Mouse (Mus musculus) cerebellum, adult 11-12 months (tissue): ENCODE measurements at regions not wholly inside any gene's neighbourhood (a gene's known extent, or its start where the extent isn't known, plus 50 kb on each side); places are given as distances from the start of the nearest gene placed in this dataset.

Experiments used
- DNase-seq: peaks from one replicate; pipeline ENCODE4 v3.0.0; 2022

GRCm38 (mm10) chr2:72769030-72769630 lies 211.1 kb downstream of the Sp3 start:
- no peak for DNase-seq

- DNase-seq, result no peak
These were observed 206.8 kb downstream of the Sp3 start for GRCm38 (mm10) chr2:72773401-72773800.

GRCm38 (mm10) chr2:72777330-72777729 lies 202.9 kb downstream of the Sp3 start:
- DNase-seq, result no peak

- no peak for DNase-seq
These were observed 202.3 kb downstream of the Sp3 start for GRCm38 (mm10) chr2:72777806-72778510.

- no peak for DNase-seq
These were observed 200.7 kb downstream of the Sp3 start for GRCm38 (mm10) chr2:72779268-72780163.

- DNase-seq, result no peak
These were observed 198.6 kb downstream of the Sp3 start for GRCm38 (mm10) chr2:72781369-72782275.

- DNase-seq, result no peak
These were observed 197.9 kb downstream of the Sp3 start for GRCm38 (mm10) chr2:72782355-72782754.

- DNase-seq, result no peak
These were observed 194.7 kb downstream of the Sp3 start for GRCm38 (mm10) chr2:72785365-72786043.

- DNase-seq, result no peak
These were observed 194.1 kb downstream of the Sp3 start for GRCm38 (mm10) chr2:72786044-72786737.

- no peak for DNase-seq
These were observed 192.6 kb downstream of the Sp3 start for GRCm38 (mm10) chr2:72787616-72788015.

GRCm38 (mm10) chr2:72791496-72791895 lies 188.8 kb downstream of the Sp3 start:
- DNase-seq, result no peak

- DNase-seq, result no peak
These were observed 186.8 kb downstream of the Sp3 start for GRCm38 (mm10) chr2:72793424-72793823.

GRCm38 (mm10) chr2:72794501-72794900 lies 185.7 kb downstream of the Sp3 start:
- no peak for DNase-seq

GRCm38 (mm10) chr2:72797002-72797718 lies 183.1 kb downstream of the Sp3 start:
- DNase-seq, result no peak

GRCm38 (mm10) chr2:72800696-72801095 lies 179.6 kb downstream of the Sp3 start:
- no peak for DNase-seq

- no peak for DNase-seq
These were observed 166.8 kb downstream of the Sp3 start for GRCm38 (mm10) chr2:72813282-72813974.

GRCm38 (mm10) chr2:72825251-72825650 lies 155.0 kb downstream of the Sp3 start:
- DNase-seq, result no peak

GRCm38 (mm10) chr2:72829139-72829538 lies 151.1 kb downstream of the Sp3 start:
- DNase-seq, result no peak

GRCm38 (mm10) chr2:72832770-72833169 lies 147.5 kb downstream of the Sp3 start:
- no peak for DNase-seq
